Mouse (Mus musculus): ENCODE data around the gene Apela.

DNA sequence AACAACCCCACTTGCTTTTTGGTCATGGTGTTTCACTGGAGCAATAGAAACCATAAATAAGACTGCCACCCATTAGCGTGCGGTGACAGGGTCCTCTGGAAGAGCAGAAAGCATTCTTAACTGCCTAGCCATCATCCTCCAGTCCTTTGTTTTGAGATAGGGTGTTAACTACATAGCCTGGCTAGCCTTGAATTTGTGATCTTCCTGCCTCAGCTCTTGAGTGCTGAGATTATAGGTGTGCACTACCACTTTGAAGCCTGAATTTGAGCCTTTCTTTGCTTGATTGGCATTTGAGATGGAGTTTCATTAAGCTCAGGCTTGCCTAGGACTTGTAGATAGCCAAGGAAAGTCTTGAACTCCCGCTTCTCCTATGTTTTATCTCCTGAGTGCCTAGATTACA, 16.4 kb upstream of the Apela start:
- TF ChIP-seq GATA1 (IDR thresholded peaks at IDR 0.05; ENCODE audit: borderline replicate concordance, low read length) (no peak), FLI1 (IDR thresholded peaks at IDR 0.05; ENCODE audit: low read length) (no peak)
